Mouse (Mus musculus): Measurements from ENCODE around the gene Fam168a.

GRCm38 (mm10) chr7:100844385-100845025, 138.1 kb downstream of the Fam168a start:
- TF ChIP-seq CTCF (IDR thresholded peaks at IDR 0.05; ENCODE audit: control insufficient read depth, insufficient read depth, insufficient replicate concordance, low read depth, low read length) (no peak), POLR2A (IDR thresholded peaks at IDR 0.05; ENCODE audit: control insufficient read depth, low read depth, low read length) (no peak)

Data from testis, adult 2 months (tissue).